Mouse (Mus musculus) CD4-positive naive resting alpha-beta T cell, adult 57 days (primary cell): ENCODE results near the gene Osbpl11. TPM values are rescaled to one million over a fixed set of nuclear protein-coding genes. Genes with fewer than 3 reads are reported as not detected.

ENCODE experiments used
- total RNA-seq: library from RNA; stranded (reverse); gene quantifications from one replicate; pipeline ENCODE4 v1.2.4, GENCODE M21; 2023

The Osbpl11 gene
- total RNA-seq, result 27.3 TPM

GRCm38 (mm10) chr16:33184901-33185260, at the start of gene Osbpl11:
Gene Osbpl11 (plus strand): TSS chr16:33185071.

DNA sequence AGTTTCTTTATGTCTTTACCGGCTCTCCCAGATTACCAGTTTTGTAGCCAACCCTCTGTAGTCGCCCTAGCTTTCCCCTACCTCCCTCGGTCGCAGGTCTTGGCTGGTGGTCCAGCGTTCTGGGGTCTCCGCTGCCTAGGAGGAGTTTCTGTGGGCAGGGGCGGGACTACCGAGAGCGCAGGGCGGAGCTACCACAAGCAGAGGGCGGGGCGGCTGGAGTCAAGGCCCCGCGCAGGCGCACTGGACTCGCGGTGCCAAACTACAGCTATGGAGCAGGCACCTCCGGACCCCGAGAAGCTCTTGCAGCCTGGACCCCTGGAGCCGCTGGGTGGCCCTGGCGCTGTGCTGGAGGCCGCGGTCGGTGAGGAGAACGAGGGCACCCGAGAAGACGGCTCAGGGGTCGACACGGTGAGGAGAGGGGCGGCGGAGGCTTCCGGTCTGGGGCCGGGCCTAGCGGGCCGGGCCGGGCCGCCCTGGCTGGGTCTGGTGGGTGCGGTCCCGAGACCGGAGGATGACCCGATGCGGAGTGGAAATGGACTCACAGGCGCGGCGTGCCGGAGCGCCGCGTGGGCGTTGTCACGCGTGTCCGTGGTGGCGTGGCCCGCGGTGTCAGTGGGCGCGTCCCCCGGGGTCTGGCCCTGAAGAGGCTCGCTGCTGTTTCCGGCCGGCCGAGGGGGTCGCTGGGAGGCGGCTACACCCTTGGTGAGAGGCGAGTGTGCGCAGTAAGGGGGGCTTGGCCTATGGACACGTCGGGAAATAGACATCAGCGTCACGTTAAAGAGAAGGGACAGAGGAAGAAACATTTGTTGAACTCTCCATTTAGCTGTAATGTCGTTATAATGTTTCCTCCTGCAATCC, 66.6 kb downstream of the Osbpl11 start, which contains the start of gene Snx4:
TSS of gene Snx4 (plus strand) at position 249 of the 858 bp plus-strand sequence.

Other genes with a start within 250 kb of the Osbpl11 start
- not detected for gene Iqcg, start 128.9 kb upstream of the Osbpl11 start, total RNA-seq
- 1,373 TPM for gene Rpl35a, start 128.6 kb upstream of the Osbpl11 start, total RNA-seq
- 2.9 TPM for gene Lmln, start 122.5 kb upstream of the Osbpl11 start, total RNA-seq
- gene Snx4, start 66.4 kb downstream of the Osbpl11 start, total RNA-seq, result 50.3 TPM
- 80.8 TPM for gene Zfp148, start 195.8 kb downstream of the Osbpl11 start, total RNA-seq